Mouse (Mus musculus) layer of hippocampus, adult 9-10 months (tissue): Measurements from ENCODE around the gene Ube2d2b.
A peak's percentile ranks its signal among the peaks of the same experiment; 100 is the strongest.

Experiments used
- DNase-seq: peaks from one replicate; pipeline ENCODE4 v3.0.0; 2022; ENCODE audit warnings: low spot score

Gene Ube2d2b

GRCm38 (mm10) chr5:107855546-107855945, 25.6 kb downstream of the Ube2d2b start:
- no peak for DNase-seq

GRCm38 (mm10) chr5:107858963-107859362, 29.1 kb downstream of the Ube2d2b start:
- no peak for DNase-seq

- DNase-seq: no peak
Observed at GRCm38 (mm10) chr5:107863971-107864370, 34.1 kb downstream of the Ube2d2b start.

- DNase-seq: no peak
Observed at GRCm38 (mm10) chr5:107866127-107867126, 36.5 kb downstream of the Ube2d2b start.

- DNase-seq: no peak
Observed at GRCm38 (mm10) chr5:107867970-107868904, 38.3 kb downstream of the Ube2d2b start.

GRCm38 (mm10) chr5:107868905-107869424, 39.1 kb downstream of the Ube2d2b start:
- peak; percentile 72 for DNase-seq

GRCm38 (mm10) chr5:107869701-107870100, 39.8 kb downstream of the Ube2d2b start:
- no peak for DNase-seq

GRCm38 (mm10) chr5:107873330-107873729, 43.4 kb downstream of the Ube2d2b start:
- no peak for DNase-seq

- no peak for DNase-seq
Observed at GRCm38 (mm10) chr5:107873886-107874302, 44.0 kb downstream of the Ube2d2b start.

- DNase-seq: no peak
Observed at GRCm38 (mm10) chr5:107874561-107875260, 44.8 kb downstream of the Ube2d2b start, which contains the start of gene Evi5. Gene Evi5 (minus strand): TSS chr5:107875107.

GRCm38 (mm10) chr5:107875261-107875611, 45.3 kb downstream of the Ube2d2b start:
- no peak for DNase-seq

- no peak for DNase-seq
Observed at GRCm38 (mm10) chr5:107877053-107877452, 47.2 kb downstream of the Ube2d2b start.

GRCm38 (mm10) chr5:107880710-107881109, 50.8 kb downstream of the Ube2d2b start:
- no peak for DNase-seq
